In genomic region chr11:70040184-70040583, GRCm38 (mm10) we compare ENCODE assay signal across 23 mouse cellular contexts. TPM values are rescaled to one million over a fixed set of nuclear protein-coding genes. Genes with fewer than 3 reads are reported as not detected.
"Had no signal": no experiment of that assay in that cellular context is flagged by ENCODE, and none has a peak within 500 bp of the region (broad histone marks: within the 10 kb centered on the region; RNA-seq: fewer than 3 reads in every experiment).

No protein-coding gene starts in this region.

- H3K27ac ChIP-seq: kidney, postnatal 0 days; liver, embryonic 13.5 days; midbrain, embryonic 12.5 days; midbrain, embryonic 15.5 days; neural tube, embryonic 13.5 days; stomach, embryonic 15.5 days had no signal

- H3K4me3 ChIP-seq: liver, embryonic 13.5 days; midbrain, embryonic 12.5 days; midbrain, embryonic 15.5 days; myocyte; neural tube, embryonic 13.5 days; stomach, embryonic 15.5 days had no signal

- DNase-seq: kidney, adult 2 months; kidney, postnatal 25 days; liver, embryonic 13.5 days; lung, adult 2 months; lung, postnatal 14 days; lung, postnatal 4 days; retina, postnatal 1 day; right cerebral cortex, postnatal 25 days; spleen, adult 18-20 months; thymus, adult 18-20 months; thymus, postnatal 36 days had no signal

- H3K27me3 ChIP-seq: liver, embryonic 13.5 days; midbrain, embryonic 12.5 days; midbrain, embryonic 15.5 days; neural tube, embryonic 13.5 days; stomach, embryonic 15.5 days had no signal

- H3K9ac ChIP-seq: liver, embryonic 13.5 days; midbrain, embryonic 12.5 days; midbrain, embryonic 15.5 days; neural tube, embryonic 13.5 days; stomach, embryonic 15.5 days had no signal

- H3K4me2 ChIP-seq: liver, embryonic 13.5 days; midbrain, embryonic 12.5 days; midbrain, embryonic 15.5 days; neural tube, embryonic 13.5 days; stomach, embryonic 15.5 days had no signal

- ATAC-seq: midbrain, embryonic 15.5 days had no signal

- H3K4me1 ChIP-seq: midbrain, embryonic 12.5 days; midbrain, embryonic 15.5 days; neural tube, embryonic 13.5 days; stomach, embryonic 15.5 days had no signal

- H3K9me3 ChIP-seq: liver, embryonic 13.5 days; midbrain, embryonic 12.5 days; midbrain, embryonic 15.5 days; neural tube, embryonic 13.5 days; stomach, embryonic 15.5 days had no signal

RNA-seq across cellular contexts. Expression of gene Asgr1, which starts 13.7 kb away (rescaled TPM):
- total RNA-seq: megakaryocyte progenitor cell, adult 5-6 weeks; megakaryocyte-erythroid progenitor cell, adult 5-6 weeks; monocyte, adult 5-6 weeks; neutrophil, adult 5-6 weeks had no signal
- polyA plus RNA-seq: large intestine, adult 2 months; lung, embryonic 16.5 days had no signal
